ENCODE assay signal across 9 mouse cellular contexts in genomic region chr9:111939271-111940067, GRCm38 (mm10).
DNase-seq lines count a peak whose midpoint lies in the region; ATAC-seq and TF ChIP-seq lines count a peak whose summit lies in the region.
"Had no signal": no experiment of that assay in that cellular context is flagged by ENCODE, and none has a peak within 500 bp of the region (broad histone marks: within the 10 kb centered on the region; RNA-seq: fewer than 3 reads in every experiment).

No protein-coding gene starts in this region.

- H3K9ac ChIP-seq in kidney, embryonic 14.5 days (ENCODE audit: low read depth, low read length): no peak overlapping the region

- ATAC-seq in kidney, embryonic 14.5 days (ENCODE audit: low FRiP score, low TSS enrichment): no peak
- ATAC-seq in inflammation-experienced regulatory T-cells, adult 6 months: no peak

- no peak overlapping the region for H3K4me2 ChIP-seq in kidney, embryonic 14.5 days (replicated peaks; ENCODE audit: low read depth, low read length)

- peak; percentile 25 to 37 for DNase-seq in kidney, postnatal 4 days
- peak; percentile 73 for DNase-seq in brain, adult 2 months (ENCODE audit: low read depth, low spot score)
- peak; percentile 57 for DNase-seq in layer of hippocampus, adult 11-12 months (ENCODE audit: low spot score)
- DNase-seq in right cerebral cortex, postnatal 14 days: peak; percentile 12
- no peak for DNase-seq in spleen, adult 18-20 months

- no peaks in the 10 kb centered on the region for H3K27me3 ChIP-seq in kidney, embryonic 14.5 days (ENCODE audit: control insufficient read depth, insufficient read depth, low read length)

- no peaks in the 10 kb centered on the region for H3K36me3 ChIP-seq in kidney, embryonic 14.5 days (ENCODE audit: control insufficient read depth, insufficient read depth, low read length)

- H3K9me3 ChIP-seq in kidney, embryonic 14.5 days (ENCODE audit: control insufficient read depth, low read length): no peaks in the 10 kb centered on the region

- peak; percentile 82 for TF ChIP-seq CTCF in cortical plate, adult 2 months (IDR thresholded peaks at IDR 0.05; ENCODE audit: extremely low read depth, insufficient read depth, low read length)

- no peak for TF ChIP-seq POLR2A in cortical plate, adult 2 months (IDR thresholded peaks at IDR 0.05; ENCODE audit: extremely low read depth, insufficient read depth, low read length)

- no peaks in the 10 kb centered on the region for H3K4me1 ChIP-seq in kidney, embryonic 14.5 days (ENCODE audit: control insufficient read depth, insufficient read depth, low read length)
- H3K4me1 ChIP-seq in cortical plate, adult 2 months (ENCODE audit: control insufficient read depth, insufficient read depth, low read length): no peaks in the 10 kb centered on the region

- 50% methylated on average over 8 of the region's 8 CpGs for WGBS in kidney, embryonic 14.5 days

- no peak overlapping the region for H3K27ac ChIP-seq in kidney, embryonic 14.5 days (ENCODE audit: low read depth, low read length)
- H3K27ac ChIP-seq in cortical plate, adult 2 months (ENCODE audit: insufficient read depth, low read length): no peak overlapping the region

- H3K4me3 ChIP-seq in kidney, embryonic 14.5 days (ENCODE audit: low read length): no peak overlapping the region
- H3K4me3 ChIP-seq in cortical plate, adult 2 months (ENCODE audit: insufficient read depth, low read length): no peak overlapping the region
- H3K4me3 ChIP-seq: myocyte had no signal

Comparison
In these comparisons a context has a peak if more than half of its experiments do, and no peak if none do; other contexts are left out.
1. DNase-seq: peak in kidney, postnatal 4 days (2 of 2), brain, adult 2 months (single experiment), layer of hippocampus, adult 11-12 months (single experiment) and right cerebral cortex, postnatal 14 days (single experiment); none in spleen, adult 18-20 months (0 of 2).